Mouse (Mus musculus) monocyte, adult 2 months (primary cell): ENCODE results near the gene Rsph1.

ENCODE experiments used
- DNase-seq, 2 experiments: peaks; one replicate each; pipeline ENCODE4 v3.0.0; 2022; ENCODE audit warnings: low spot score in 2 of 2, low read depth in 1 of 2

The Rsph1 gene

GRCm38 (mm10) chr17:31210299-31210698, 66.9 kb downstream of the Rsph1 start:
- DNase-seq = no peak

GRCm38 (mm10) chr17:31209376-31209930, 67.7 kb downstream of the Rsph1 start:
- no peak for DNase-seq

- no peak for DNase-seq
Observed at GRCm38 (mm10) chr17:31208654-31209053, 68.5 kb downstream of the Rsph1 start.

GRCm38 (mm10) chr17:31207771-31208334, 69.3 kb downstream of the Rsph1 start, which contains the start of gene Ubash3a:
Ubash3a (plus strand) TSS chr17:31207873.
- no peak for DNase-seq
